Mouse (Mus musculus) small intestine, adult 2 months (tissue): ENCODE measurements around the gene Gm4792.

Experiments
- CTCF ChIP-seq: fragments of 200-500 bp; IDR thresholded peaks from 2 replicates; pipeline ENCODE4 v1.5.1; 2012; ENCODE audit warnings: low read depth, mild to moderate bottlenecking, control low read depth, inconsistent platforms, low read length, moderate library complexity, mixed read lengths; ENCODE audit not compliant: insufficient replicate concordance, insufficient read length; ENCODE audit errors: extremely low read depth
- POLR2A ChIP-seq: fragments of 200-500 bp; IDR thresholded peaks from 2 replicates; pipeline ENCODE4 v1.6.1; 2012; ENCODE audit warnings: low read depth, mild to moderate bottlenecking, control low read depth, inconsistent platforms, low read length, moderate library complexity

GRCm38 (mm10) chr10:94335047-94335446 is 36.5 kb upstream of the Gm4792 start:
- TF ChIP-seq POLR2A (no peak), CTCF (no peak)
